Mouse (Mus musculus): ENCODE results near the gene Spag6.

- no peak for TF ChIP-seq CTCF (IDR thresholded peaks at IDR 0.05; ENCODE audit: low read depth)
- no peak for TF ChIP-seq EP300 (IDR thresholded peaks at IDR 0.05; ENCODE audit: low read depth)
These were observed 103.9 kb downstream of the Spag6 start for GRCm38 (mm10) chr2:18797776-18798175.

All from liver, embryonic 14.5 days (tissue).